Mouse (Mus musculus): Measurements from ENCODE around the gene Wsb2. TPM values are rescaled to one million over a fixed set of nuclear protein-coding genes. Genes with fewer than 3 reads are reported as not detected.
"Not testable (repeated sequence)": the region's sequence is repeated elsewhere in the genome, so short reads cannot be mapped to it uniquely, and the experiment has no call there.

Wsb2 gene
- polyA plus RNA-seq, 1 experiment = 131 TPM

DNA sequence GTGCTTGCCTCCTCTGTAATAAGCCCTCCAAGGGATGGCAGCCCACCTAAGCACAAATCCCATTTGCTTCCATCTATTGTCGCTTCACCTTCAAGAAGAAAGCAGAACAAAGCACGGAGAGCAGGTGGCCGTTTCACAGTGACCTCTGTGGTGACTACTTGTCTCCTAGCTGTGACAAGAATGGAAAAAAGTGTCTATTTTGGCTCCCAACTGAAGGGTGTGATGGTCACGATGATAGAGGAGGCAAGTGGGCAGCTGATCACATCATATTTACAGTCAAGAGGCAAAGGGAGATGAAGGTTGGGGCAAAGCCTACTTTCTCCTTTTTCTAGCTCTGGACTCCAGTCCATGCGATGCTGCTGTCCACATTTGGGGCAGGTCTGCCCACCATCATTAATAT lies 38.7 kb downstream of the Wsb2 start:
- TF ChIP-seq CTCF (IDR thresholded peaks at IDR 0.05; ENCODE audit: control insufficient read depth, insufficient read depth, insufficient read length) = no peak
- TF ChIP-seq CEBPB (IDR thresholded peaks at IDR 0.05; ENCODE audit: low read depth) = no peak
- no peak for TF ChIP-seq MAX (IDR thresholded peaks at IDR 0.05)
- TF ChIP-seq FOSL1 (IDR thresholded peaks at IDR 0.05; ENCODE audit: insufficient read depth, low read length, poor library complexity, severe bottlenecking) = no peak
- no peak for TF ChIP-seq USF1 (IDR thresholded peaks at IDR 0.05; ENCODE audit: low read depth)
- TF ChIP-seq MYOD1 (IDR thresholded peaks at IDR 0.05; ENCODE audit: control insufficient read depth, insufficient read length, low read depth) = no peak
- no peak for TF ChIP-seq MYOG (IDR thresholded peaks at IDR 0.05; ENCODE audit: control insufficient read depth, extremely low read depth, insufficient read length)

DNA sequence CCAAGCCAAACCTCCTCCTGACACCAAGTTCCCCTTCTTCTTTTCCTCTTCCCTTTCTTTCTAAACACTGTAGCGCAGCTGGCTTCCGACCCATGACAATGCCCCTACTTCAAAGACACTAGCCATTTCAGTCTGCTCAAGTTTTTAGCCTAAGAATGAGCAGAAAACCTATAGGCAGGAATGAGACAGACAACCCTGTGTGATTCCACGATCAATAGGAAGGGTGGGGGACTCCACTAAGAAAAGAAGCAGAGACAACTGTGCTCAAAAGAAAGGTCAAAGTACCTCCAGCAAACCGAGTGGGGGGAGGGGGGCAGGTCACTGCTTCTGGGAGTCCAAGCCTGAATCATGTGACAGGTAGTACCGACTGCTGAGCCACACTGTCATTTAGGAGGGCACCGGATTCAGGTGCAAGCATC lies 39.5 kb downstream of the Wsb2 start:
- Histone ChIP-seq H3K79me3 (ENCODE audit: low read depth) (no peaks in the 10 kb centered on the region), H3K36me3 (ENCODE audit: control insufficient read depth, insufficient read depth) (no peaks in the 10 kb centered on the region), H3K27me3 (ENCODE audit: control insufficient read depth, insufficient read depth, insufficient read length) (peaks cover 4% of the 10 kb centered on the region), H3K4me3 (ENCODE audit: insufficient read depth, poor library complexity, severe bottlenecking) (no peak overlapping the region), H3K79me2 (ENCODE audit: control insufficient read depth, insufficient read depth) (no peaks in the 10 kb centered on the region), H3ac (ENCODE audit: control insufficient read depth, insufficient read length, low read depth) (no peak overlapping the region)
- TF ChIP-seq FOSL1 (IDR thresholded peaks at IDR 0.05; ENCODE audit: insufficient read depth, low read length, poor library complexity, severe bottlenecking) (no peak), MYOG (IDR thresholded peaks at IDR 0.05; ENCODE audit: control insufficient read depth, extremely low read depth, insufficient read length) (no peak), CEBPB (IDR thresholded peaks at IDR 0.05; ENCODE audit: low read depth) (no peak)

More for the DNA sequence above, 38.7 kb downstream of the Wsb2 start:
- no peak overlapping the region for H3K4me3 ChIP-seq (ENCODE audit: insufficient read depth, poor library complexity, severe bottlenecking)
- no peak overlapping the region for H3ac ChIP-seq (ENCODE audit: control insufficient read depth, insufficient read length, low read depth)
- H3K79me2 ChIP-seq (ENCODE audit: control insufficient read depth, insufficient read depth) = no peaks in the 10 kb centered on the region
- no peaks in the 10 kb centered on the region for H3K36me3 ChIP-seq (ENCODE audit: control insufficient read depth, insufficient read depth)
- H3K79me3 ChIP-seq (ENCODE audit: low read depth) = no peaks in the 10 kb centered on the region
- peaks cover 4% of the 10 kb centered on the region for H3K27me3 ChIP-seq (ENCODE audit: control insufficient read depth, insufficient read depth, insufficient read length)

DNA sequence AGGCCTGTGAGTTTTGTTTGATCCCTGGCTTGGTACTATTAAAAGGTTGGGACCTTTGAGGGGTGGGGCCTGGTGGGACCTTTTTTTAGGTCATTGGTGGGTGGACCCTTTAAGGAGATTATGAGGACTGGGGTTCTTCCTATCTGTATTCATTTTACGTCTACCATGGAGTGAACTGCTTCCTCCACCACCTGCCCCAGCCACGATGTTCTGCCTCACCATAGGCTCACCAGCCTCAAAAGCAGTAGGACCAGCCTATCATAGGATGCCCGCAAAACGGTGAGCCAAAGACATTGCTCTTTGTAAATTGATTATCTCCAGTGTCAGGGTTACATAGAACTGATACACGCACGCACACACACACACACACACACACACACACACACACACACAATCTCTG lies 40.3 kb downstream of the Wsb2 start:
- Histone ChIP-seq H3K79me2 (ENCODE audit: control insufficient read depth, insufficient read depth) (no peaks in the 10 kb centered on the region), H3K79me3 (ENCODE audit: low read depth) (no peaks in the 10 kb centered on the region), H3K36me3 (ENCODE audit: control insufficient read depth, insufficient read depth) (no peaks in the 10 kb centered on the region), H3K27me3 (ENCODE audit: control insufficient read depth, insufficient read depth, insufficient read length) (peaks cover 4% of the 10 kb centered on the region), H3K4me3 (ENCODE audit: insufficient read depth, poor library complexity, severe bottlenecking) (no peak overlapping the region), H3ac (ENCODE audit: control insufficient read depth, insufficient read length, low read depth) (no peak overlapping the region)
- TF ChIP-seq USF1 (IDR thresholded peaks at IDR 0.05; ENCODE audit: low read depth) (no peak), CTCF (IDR thresholded peaks at IDR 0.05; ENCODE audit: control insufficient read depth, insufficient read depth, insufficient read length) (no peak), MAX (IDR thresholded peaks at IDR 0.05) (no peak), CEBPB (IDR thresholded peaks at IDR 0.05; ENCODE audit: low read depth) (no peak), MYOD1 (IDR thresholded peaks at IDR 0.05; ENCODE audit: control insufficient read depth, insufficient read length, low read depth) (no peak), FOSL1 (IDR thresholded peaks at IDR 0.05; ENCODE audit: insufficient read depth, low read length, poor library complexity, severe bottlenecking) (no peak), MYOG (IDR thresholded peaks at IDR 0.05; ENCODE audit: control insufficient read depth, extremely low read depth, insufficient read length) (no peak)

DNA sequence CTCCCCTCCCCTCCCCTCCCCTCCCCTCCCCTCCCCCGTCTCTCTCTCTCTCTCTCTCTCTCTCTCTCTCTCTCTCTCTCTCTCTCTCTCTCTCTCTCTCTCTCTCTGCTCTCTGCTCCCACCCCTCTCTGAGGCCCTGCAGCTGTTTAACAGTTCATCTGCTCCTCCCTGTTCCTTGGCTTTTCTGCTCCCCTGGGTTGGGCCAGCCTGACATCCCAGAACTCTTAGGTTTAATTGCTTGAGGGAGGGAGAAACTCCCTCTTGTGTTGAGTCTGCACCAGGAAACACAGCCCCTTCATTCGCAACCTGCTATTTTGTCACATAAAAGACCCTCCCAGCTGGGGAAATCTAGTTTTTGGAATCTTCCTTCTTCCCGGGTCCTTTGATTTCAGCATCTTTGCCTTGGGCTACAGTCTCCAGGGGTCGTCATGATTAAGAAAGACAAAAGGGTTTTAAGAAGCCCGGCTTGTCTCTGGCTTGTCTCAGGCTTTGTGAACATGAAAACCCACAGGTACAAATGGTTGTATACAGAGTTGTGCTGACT lies 41.0 kb downstream of the Wsb2 start:
- Histone ChIP-seq H3K4me3 (ENCODE audit: insufficient read depth, poor library complexity, severe bottlenecking) (no peak overlapping the region), H3K79me2 (ENCODE audit: control insufficient read depth, insufficient read depth) (no peaks in the 10 kb centered on the region), H3ac (ENCODE audit: control insufficient read depth, insufficient read length, low read depth) (no peak overlapping the region), H3K27me3 (ENCODE audit: control insufficient read depth, insufficient read depth, insufficient read length) (peaks cover 4% of the 10 kb centered on the region), H3K36me3 (ENCODE audit: control insufficient read depth, insufficient read depth) (no peaks in the 10 kb centered on the region), H3K79me3 (ENCODE audit: low read depth) (no peaks in the 10 kb centered on the region)
- TF ChIP-seq MYOG (IDR thresholded peaks at IDR 0.05; ENCODE audit: control insufficient read depth, extremely low read depth, insufficient read length) (no peak), CTCF (IDR thresholded peaks at IDR 0.05; ENCODE audit: control insufficient read depth, insufficient read depth, insufficient read length) (no peak), USF1 (IDR thresholded peaks at IDR 0.05; ENCODE audit: low read depth) (no peak), MYOD1 (IDR thresholded peaks at IDR 0.05; ENCODE audit: control insufficient read depth, insufficient read length, low read depth) (no peak), CEBPB (IDR thresholded peaks at IDR 0.05; ENCODE audit: low read depth) (no peak), FOSL1 (IDR thresholded peaks at IDR 0.05; ENCODE audit: insufficient read depth, low read length, poor library complexity, severe bottlenecking) (no peak), MAX (IDR thresholded peaks at IDR 0.05) (no peak)

DNA sequence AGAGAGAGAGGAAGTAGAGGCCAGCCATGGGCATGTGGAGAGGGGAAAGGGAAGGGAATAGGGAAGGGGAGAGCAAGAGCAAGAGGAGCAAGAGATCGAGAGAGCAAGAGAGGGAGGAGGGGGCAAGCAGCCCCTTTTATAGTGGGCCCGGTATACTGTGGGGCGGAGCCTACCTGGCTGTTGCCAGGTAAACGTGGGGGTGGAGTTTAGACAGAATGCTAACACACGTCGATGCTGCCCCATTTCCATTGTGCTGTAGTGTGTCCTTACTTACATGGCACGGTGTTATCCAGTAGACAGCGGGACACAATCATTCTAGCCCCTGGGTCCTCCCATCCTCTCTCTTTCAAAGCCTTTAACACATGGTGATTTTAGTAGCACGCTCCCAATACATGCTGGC lies 42.2 kb downstream of the Wsb2 start:
- Histone ChIP-seq H3K36me3 (ENCODE audit: control insufficient read depth, insufficient read depth) (no peaks in the 10 kb centered on the region), H3K4me3 (ENCODE audit: insufficient read depth, poor library complexity, severe bottlenecking) (no peak overlapping the region), H3K79me2 (ENCODE audit: control insufficient read depth, insufficient read depth) (no peaks in the 10 kb centered on the region), H3K79me3 (ENCODE audit: low read depth) (no peaks in the 10 kb centered on the region), H3ac (ENCODE audit: control insufficient read depth, insufficient read length, low read depth) (no peak overlapping the region), H3K27me3 (ENCODE audit: control insufficient read depth, insufficient read depth, insufficient read length) (peaks cover 4% of the 10 kb centered on the region)
- TF ChIP-seq MYOG (IDR thresholded peaks at IDR 0.05; ENCODE audit: control insufficient read depth, extremely low read depth, insufficient read length) (no peak), MAX (IDR thresholded peaks at IDR 0.05) (no peak), CTCF (IDR thresholded peaks at IDR 0.05; ENCODE audit: control insufficient read depth, insufficient read depth, insufficient read length) (no peak), USF1 (IDR thresholded peaks at IDR 0.05; ENCODE audit: low read depth) (no peak), MYOD1 (IDR thresholded peaks at IDR 0.05; ENCODE audit: control insufficient read depth, insufficient read length, low read depth) (no peak), FOSL1 (IDR thresholded peaks at IDR 0.05; ENCODE audit: insufficient read depth, low read length, poor library complexity, severe bottlenecking) (no peak)

DNA sequence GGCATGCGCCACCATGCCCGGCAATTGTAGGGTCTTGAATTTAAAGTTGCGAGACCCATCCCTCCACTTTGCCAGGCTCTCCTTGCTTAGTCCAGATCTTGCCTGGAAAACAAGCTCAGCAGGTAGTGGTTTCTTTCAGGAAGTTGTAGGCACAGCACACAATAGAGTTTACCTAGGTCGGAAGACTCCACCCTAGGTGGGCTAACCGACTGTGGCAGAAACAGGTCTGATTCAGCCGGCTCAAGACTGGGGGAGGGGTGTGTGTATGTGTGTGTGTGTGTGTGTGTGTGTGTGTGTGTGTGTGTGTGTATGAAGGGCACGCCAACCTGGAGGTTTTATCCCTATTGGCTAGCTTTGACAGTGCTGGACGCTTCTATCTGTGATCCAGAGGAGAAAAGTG lies 46.5 kb downstream of the Wsb2 start:
- Histone ChIP-seq H3K4me3 (ENCODE audit: insufficient read depth, poor library complexity, severe bottlenecking) (no peak overlapping the region), H3K36me3 (ENCODE audit: control insufficient read depth, insufficient read depth) (no peaks in the 10 kb centered on the region), H3K79me2 (ENCODE audit: control insufficient read depth, insufficient read depth) (no peaks in the 10 kb centered on the region), H3K79me3 (ENCODE audit: low read depth) (no peaks in the 10 kb centered on the region), H3K27me3 (ENCODE audit: control insufficient read depth, insufficient read depth, insufficient read length) (peaks cover 5% of the 10 kb centered on the region), H3ac (ENCODE audit: control insufficient read depth, insufficient read length, low read depth) (no peak overlapping the region)
- no peak for TF ChIP-seq USF1 (IDR thresholded peaks at IDR 0.05; ENCODE audit: low read depth)
- TF ChIP-seq FOSL1 (IDR thresholded peaks at IDR 0.05; ENCODE audit: insufficient read depth, low read length, poor library complexity, severe bottlenecking) = no peak
- TF ChIP-seq CTCF (IDR thresholded peaks at IDR 0.05; ENCODE audit: control insufficient read depth, insufficient read depth, insufficient read length) = no peak
- no peak for TF ChIP-seq CEBPB (IDR thresholded peaks at IDR 0.05; ENCODE audit: low read depth)
- no peak for TF ChIP-seq MYOD1 (IDR thresholded peaks at IDR 0.05; ENCODE audit: control insufficient read depth, insufficient read length, low read depth)
- no peak for TF ChIP-seq MAX (IDR thresholded peaks at IDR 0.05)

DNA sequence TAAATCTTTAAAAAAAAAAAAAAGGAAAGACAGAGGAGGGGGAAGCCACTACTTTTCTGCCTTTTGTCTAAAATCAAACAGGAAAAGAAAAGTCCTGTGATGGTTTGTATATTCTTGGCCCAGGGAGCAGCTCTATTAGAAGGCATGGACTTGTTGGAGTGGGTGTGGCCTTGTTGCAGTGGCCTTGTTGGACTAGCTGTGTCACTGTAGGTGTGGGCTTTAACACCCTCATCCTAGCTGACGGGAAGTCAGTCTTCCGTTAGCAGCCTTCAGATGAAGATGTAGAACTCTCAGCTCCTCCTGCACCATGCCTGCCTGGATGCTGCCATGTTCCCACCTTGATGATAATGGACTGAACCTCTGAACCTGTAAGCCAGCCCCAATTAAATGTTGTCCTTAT lies 47.6 kb downstream of the Wsb2 start:
- peaks cover 14% of the 10 kb centered on the region for H3K27me3 ChIP-seq (ENCODE audit: control insufficient read depth, insufficient read depth, insufficient read length)
- not testable (repeated sequence) for H3K36me3 ChIP-seq (ENCODE audit: control insufficient read depth, insufficient read depth); H3K79me3 ChIP-seq (ENCODE audit: low read depth); H3ac ChIP-seq (ENCODE audit: control insufficient read depth, insufficient read length, low read depth); H3K4me3 ChIP-seq (ENCODE audit: insufficient read depth, poor library complexity, severe bottlenecking); H3K79me2 ChIP-seq (ENCODE audit: control insufficient read depth, insufficient read depth)
